Mouse (Mus musculus) testis, adult 2 months (tissue): Measurements from ENCODE around the gene Theg. TPM values are rescaled to one million over a fixed set of nuclear protein-coding genes. Genes with fewer than 3 reads are reported as not detected.

ENCODE experiments used
- H3K27ac ChIP-seq: fragments of 200-500 bp; 2 replicates; pipeline ENCODE4 v1.5.1; 2012; ENCODE audit warnings: low read depth, low read length; ENCODE audit not compliant: control insufficient read depth, insufficient read depth
- H3K27me3 ChIP-seq: fragments of 200-500 bp; 2 replicates; pipeline ENCODE4 v1.6.1; 2012; ENCODE audit warnings: mild to moderate bottlenecking, low read length, moderate library complexity; ENCODE audit not compliant: control insufficient read depth, insufficient read depth
- H3K36me3 ChIP-seq: fragments of 200-500 bp; 2 replicates; pipeline ENCODE4 v1.6.1; 2012; ENCODE audit warnings: mild to moderate bottlenecking, low read length; ENCODE audit not compliant: control insufficient read depth, insufficient read depth
- H3K4me1 ChIP-seq: fragments of 200-500 bp; 2 replicates; pipeline ENCODE4 v1.6.1; 2012; ENCODE audit warnings: low read length; ENCODE audit not compliant: control insufficient read depth, insufficient read depth
- H3K4me3 ChIP-seq: fragments of 200-500 bp; 2 replicates; pipeline ENCODE4 v1.5.1; 2012; ENCODE audit warnings: low read depth, mild to moderate bottlenecking, low read length, moderate library complexity, mixed read lengths; ENCODE audit not compliant: control insufficient read depth
- CTCF ChIP-seq: fragments of 200-500 bp; IDR thresholded peaks from 2 replicates; pipeline ENCODE4 v1.5.1; 2012; ENCODE audit warnings: low read depth, mild to moderate bottlenecking, inconsistent platforms, low read length, moderate library complexity; ENCODE audit not compliant: control insufficient read depth, insufficient read depth, insufficient replicate concordance
- POLR2A ChIP-seq: fragments of 200-500 bp; IDR thresholded peaks from 2 replicates; pipeline ENCODE4 v1.6.1; 2012; ENCODE audit warnings: low read depth, mild to moderate bottlenecking, inconsistent platforms, low read length, moderate library complexity; ENCODE audit not compliant: control insufficient read depth
- polyA plus RNA-seq: library from polyadenylated mRNA; depleted of rRNA; stranded (reverse); fragments of >200 nt; gene quantifications from 2 replicates; pipeline ENCODE4 v1.2.3, GENCODE M21; 2012; rRNA removed

Theg gene
- polyA plus RNA-seq, 1 experiment, result 407 TPM

DNA sequence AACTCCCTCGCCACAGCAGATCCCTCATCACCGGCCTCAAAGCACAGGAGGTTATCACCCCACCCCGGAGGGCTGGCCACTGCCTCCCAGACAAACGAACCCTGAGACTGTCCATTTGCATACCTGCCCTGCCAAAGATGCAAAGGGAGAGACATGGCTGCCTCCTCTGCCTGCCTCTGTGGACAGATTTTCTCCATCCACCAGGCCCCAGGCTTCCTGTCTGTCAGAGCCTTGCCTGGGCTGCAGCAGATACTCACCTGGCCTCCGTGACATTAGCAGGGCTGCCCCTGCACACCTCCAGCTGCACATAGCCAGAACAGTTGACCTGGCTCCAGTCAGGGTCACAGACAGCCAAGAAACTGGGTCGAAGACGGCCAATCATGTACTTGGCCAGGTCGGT is 56.9 kb downstream of the Theg start:
- Histone ChIP-seq H3K27ac (no peak overlapping the region), H3K27me3 (no peaks in the 10 kb centered on the region), H3K4me1 (peaks cover 13% of the 10 kb centered on the region), H3K4me3 (no peak overlapping the region), H3K36me3 (no peaks in the 10 kb centered on the region)
- TF ChIP-seq CTCF, result no peak
- no peak for TF ChIP-seq POLR2A

DNA sequence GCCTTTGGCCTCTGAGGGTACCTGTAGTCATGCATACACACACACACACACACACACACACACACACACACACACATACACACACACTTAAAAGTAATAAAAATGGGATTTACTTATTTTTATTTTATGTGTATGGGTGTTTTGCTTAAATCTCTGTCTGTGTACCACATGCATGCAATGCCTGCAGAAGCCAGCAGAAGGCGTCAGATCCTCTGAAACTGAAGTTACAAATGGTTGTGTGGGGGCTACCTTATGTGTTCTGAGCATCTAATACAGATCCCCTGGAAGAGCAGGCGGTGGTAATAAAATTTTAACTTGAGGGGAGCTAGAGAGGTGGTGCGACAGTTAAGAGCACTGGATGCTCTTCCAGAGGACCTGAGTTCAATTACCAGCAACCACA is 59.0 kb downstream of the Theg start:
- H3K36me3 ChIP-seq, result no peaks in the 10 kb centered on the region
- TF ChIP-seq CTCF (no peak), POLR2A (no peak)

DNA sequence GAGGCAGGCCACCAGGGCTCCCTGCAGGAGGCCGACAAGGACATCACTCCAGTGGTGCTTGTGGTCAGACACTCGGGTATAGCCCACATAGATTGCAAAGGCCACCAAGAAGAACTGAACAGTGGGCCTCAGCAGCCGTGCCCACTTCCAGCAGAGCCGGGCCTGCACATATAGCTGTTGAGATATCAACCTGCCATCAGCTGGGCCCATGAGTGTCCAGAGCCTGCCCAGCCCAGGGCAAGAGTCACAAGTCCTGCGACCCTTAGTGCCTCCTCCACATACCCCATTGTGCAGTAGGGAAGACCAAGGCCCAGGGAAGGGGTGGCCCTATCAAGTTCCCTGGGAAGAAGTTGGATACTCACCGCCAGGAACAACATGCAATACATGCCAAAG is 59.7 kb downstream of the Theg start:
- Histone ChIP-seq H3K4me1 (no peaks in the 10 kb centered on the region), H3K36me3 (no peaks in the 10 kb centered on the region)

More for the DNA sequence above, 59.0 kb downstream of the Theg start:
- Histone ChIP-seq H3K27ac (no peak overlapping the region), H3K4me3 (no peak overlapping the region), H3K27me3 (no peaks in the 10 kb centered on the region), H3K4me1 (peaks cover 5% of the 10 kb centered on the region)

DNA sequence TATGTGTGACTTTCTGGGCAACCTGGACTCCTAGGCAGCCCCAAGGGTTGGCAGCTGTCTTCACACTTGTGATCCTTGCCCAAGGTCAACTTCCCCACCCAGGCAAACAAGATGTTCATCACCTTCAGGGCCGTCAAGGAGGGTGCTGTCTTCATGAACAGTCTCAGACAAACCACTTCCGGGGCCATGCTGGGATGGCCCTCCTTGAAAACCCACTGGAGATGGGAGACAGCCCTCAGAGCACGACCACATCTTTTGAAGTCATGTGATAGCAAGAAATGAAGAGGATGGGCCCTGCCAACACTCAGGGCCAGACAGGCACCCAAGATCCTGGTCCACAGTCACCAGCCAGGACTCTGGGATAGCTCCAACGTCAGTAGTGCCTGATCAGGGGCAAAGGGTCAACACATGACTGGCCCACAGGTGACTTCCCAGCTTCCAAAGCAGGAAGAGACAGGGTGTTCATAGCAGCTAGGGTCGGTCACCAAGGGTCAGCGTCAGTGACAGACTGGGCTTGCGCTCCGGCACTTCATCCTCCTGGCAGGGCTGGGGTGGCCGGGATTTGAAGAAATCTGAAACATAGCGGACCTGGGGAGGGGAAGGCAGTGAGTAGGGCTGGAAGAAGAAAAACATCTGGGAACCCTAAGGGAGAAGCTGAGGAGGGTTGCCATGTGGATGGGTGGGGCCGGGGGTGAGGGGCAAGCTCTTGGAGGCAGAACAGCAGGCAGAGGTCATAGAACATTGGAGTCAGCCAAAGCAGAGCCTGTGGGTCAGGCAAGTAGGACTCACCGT is 60.3 kb downstream of the Theg start:
- TF ChIP-seq POLR2A (no peak), CTCF (no peak)
- no peak overlapping the region for H3K4me3 ChIP-seq
- no peaks in the 10 kb centered on the region for H3K4me1 ChIP-seq

More for the DNA sequence above, 59.7 kb downstream of the Theg start:
- Histone ChIP-seq H3K27ac (no peak overlapping the region), H3K4me3 (no peak overlapping the region), H3K27me3 (no peaks in the 10 kb centered on the region)
- TF ChIP-seq POLR2A (no peak), CTCF (no peak)

More for the DNA sequence above, 60.3 kb downstream of the Theg start:
- Histone ChIP-seq H3K27ac (no peak overlapping the region), H3K27me3 (no peaks in the 10 kb centered on the region), H3K36me3 (no peaks in the 10 kb centered on the region)

Other genes starting within 250 kb of the Theg start
- not detected in 2 replicates for gene Vmn2r82, start 230.8 kb downstream of the Theg start, polyA plus RNA-seq
- gene Vmn2r83, start 118.6 kb downstream of the Theg start, polyA plus RNA-seq, result not detected in 2 replicates
- 4.1 and 5.1 TPM in 2 replicates for gene Plpp2, start 53.5 kb downstream of the Theg start, polyA plus RNA-seq
- 25.1 and 28.0 TPM in 2 replicates for gene Mier2, start 32.1 kb downstream of the Theg start, polyA plus RNA-seq
- 0.91 and 1.5 TPM in 2 replicates for gene C2cd4c, start 26.7 kb upstream of the Theg start, polyA plus RNA-seq
- gene Shc2, start 50.6 kb upstream of the Theg start, polyA plus RNA-seq, result 4.5 and 5.8 TPM in 2 replicates
- gene Odf3l2, start 58.4 kb upstream of the Theg start, polyA plus RNA-seq, result not detected in 2 replicates
- gene Madcam1, start 77.2 kb upstream of the Theg start, polyA plus RNA-seq, result not detected in 2 replicates
- 33.9 and 36.7 TPM in 2 replicates for gene Tpgs1, start 82.0 kb upstream of the Theg start, polyA plus RNA-seq
- 855 and 952 TPM in 2 replicates for gene Cdc34, start 94.9 kb upstream of the Theg start, polyA plus RNA-seq
- 0.33 and 0.52 TPM in 2 replicates for gene Gzmm, start 101.7 kb upstream of the Theg start, polyA plus RNA-seq
- 849 and 920 TPM in 2 replicates for gene Bsg, start 117.2 kb upstream of the Theg start, polyA plus RNA-seq
- gene Hcn2, start 129.3 kb upstream of the Theg start, polyA plus RNA-seq, result 0.69 and 0.88 TPM in 2 replicates
- 30.6 and 32.5 TPM in 2 replicates for gene Polrmt, start 159.2 kb upstream of the Theg start, polyA plus RNA-seq
- 0.28 and 0.53 TPM in 2 replicates for gene Fgf22, start 167.7 kb upstream of the Theg start, polyA plus RNA-seq
- gene Rnf126, start 179.6 kb upstream of the Theg start, polyA plus RNA-seq, result 989 and 1,153 TPM in 2 replicates
- gene Fstl3, start 189.9 kb upstream of the Theg start, polyA plus RNA-seq, result 13.8 and 16.1 TPM in 2 replicates
- gene Prss57, start 203.6 kb upstream of the Theg start, polyA plus RNA-seq, result 0.11 TPM in 1 of 2 replicates, not detected in the other
- 8.1 and 9.1 TPM in 2 replicates for gene Palm, start 206.2 kb upstream of the Theg start, polyA plus RNA-seq
- gene Misp, start 233.7 kb upstream of the Theg start, polyA plus RNA-seq, result 0.27 and 0.36 TPM in 2 replicates